ENCODE assay signal across 8 mouse cellular contexts in genomic region chr8:70353194-70353817, GRCm38 (mm10). TPM values are rescaled to one million over a fixed set of nuclear protein-coding genes. Genes with fewer than 3 reads are reported as not detected.
DNase-seq lines count a peak whose midpoint lies in the region; ATAC-seq lines count a peak whose summit lies in the region.

Upf1 (minus strand) TSS chr8:70353278.

- ATAC-seq in erythroblast, adult 5-6 weeks (replicated peaks; ENCODE audit: low FRiP score, poor library complexity, severe bottlenecking), result peak; percentile 75
- peak; percentile 92 for ATAC-seq in kidney, embryonic 15.5 days (replicated peaks; ENCODE audit: low FRiP score)
- ATAC-seq in monocyte, adult 5-6 weeks (replicated peaks; ENCODE audit: insufficient number of reproducible peaks, low FRiP score, low TSS enrichment, poor library complexity, severe bottlenecking), result peak; percentile 82

- no peaks in the 10 kb centered on the region for H3K9me3 ChIP-seq in heart, embryonic 10.5 days
- no peaks in the 10 kb centered on the region for H3K9me3 ChIP-seq in kidney, embryonic 15.5 days (replicated peaks)

- H3K36me3 ChIP-seq in heart, embryonic 10.5 days, result peaks cover 26% of the 10 kb centered on the region
- peaks cover 22% of the 10 kb centered on the region for H3K36me3 ChIP-seq in kidney, embryonic 15.5 days

- H3K4me2 ChIP-seq in kidney, embryonic 15.5 days, result peak within 1 kb of the TSS; percentile 96

- peak within 1 kb of the TSS; percentile 99 for H3K9ac ChIP-seq in kidney, embryonic 15.5 days

- WGBS in heart, embryonic 10.5 days, result 1% methylated on average over 60 of the region's 69 CpGs
- WGBS in kidney, embryonic 15.5 days, result under 1% methylated on average over 69 of the region's 69 CpGs

- DNase-seq in B cell, adult 2 months, result peak; percentile 99
- DNase-seq in brain, adult 2 months (ENCODE audit: low read depth, low spot score), result peak; percentile 99
- peak; percentile 99 for DNase-seq in heart, embryonic 10.5 days (ENCODE audit: low spot score)
- DNase-seq in liver, result peak; percentile 100
- DNase-seq in spleen, postnatal 4 days (ENCODE audit: low spot score in 2 of 2), result peak; percentile 100

- H3K4me1 ChIP-seq in heart, embryonic 10.5 days, result peaks cover 55% of the 10 kb centered on the region
- H3K4me1 ChIP-seq in kidney, embryonic 15.5 days, result peaks cover 48% of the 10 kb centered on the region

- H3K4me3 ChIP-seq in heart, embryonic 10.5 days, result peak within 1 kb of the TSS; percentile 98
- H3K4me3 ChIP-seq in kidney, embryonic 15.5 days (replicated peaks), result peak within 1 kb of the TSS; percentile 99

- H3K27me3 ChIP-seq in heart, embryonic 10.5 days (ENCODE audit: insufficient read depth, poor library complexity, severe bottlenecking), result peaks cover 6% of the 10 kb centered on the region; the same call in 1 of the 2 replicates
- no peaks in the 10 kb centered on the region for H3K27me3 ChIP-seq in kidney, embryonic 15.5 days

- H3K27ac ChIP-seq in heart, embryonic 10.5 days, result peak within 1 kb of the TSS; percentile 97
- H3K27ac ChIP-seq in kidney, embryonic 15.5 days, result peak within 1 kb of the TSS; percentile 91

RNA-seq across cellular contexts. Expression of gene Upf1, which starts in this region (rescaled TPM):
- 7.1 and 9.2 TPM in 2 replicates for total RNA-seq in erythroblast, adult 5-6 weeks (2015; ENCODE audit: low replicate concordance)
- 20.9 and 21.5 TPM in 2 replicates for total RNA-seq in erythroblast, adult 5-6 weeks (2017; ENCODE audit: low replicate concordance)
- 14.5 and 19.8 TPM in 2 replicates for polyA plus RNA-seq in heart, embryonic 10.5 days (2016; fragmentation: Nextera tagmentation; extraction: Ambion mirVana)
- polyA plus RNA-seq in kidney, embryonic 15.5 days (2015; fragmentation: Nextera tagmentation; extraction: Ambion mirVana), result 17.1 and 17.2 TPM in 2 replicates
- total RNA-seq in monocyte, adult 5-6 weeks (2017), result 21.5 to 44.5 TPM (median 27.6 TPM) in 3 replicates

Comparison
In these comparisons a context has a peak if more than half of its experiments do, and no peak if none do; other contexts are left out.
1. Peak in every context shown above with its lines: DNase-seq, ATAC-seq, H3K4me3 ChIP-seq and H3K27ac ChIP-seq.